Mouse (Mus musculus): ENCODE data around the gene Tank.

GRCm38 (mm10) chr2:61686533-61686932 is 108.1 kb downstream of the Tank start:
- TF ChIP-seq POLR2A (IDR thresholded peaks at IDR 0.05; ENCODE audit: low read depth, low read length): no peak
- TF ChIP-seq CTCF (IDR thresholded peaks at IDR 0.05; ENCODE audit: extremely low read depth, insufficient read length, insufficient replicate concordance, low read depth, low read length): no peak
